Mouse (Mus musculus) small intestine, adult 2 months (tissue): ENCODE data around the gene Sult1d1. TPM values are rescaled to one million over a fixed set of nuclear protein-coding genes. Genes with fewer than 3 reads are reported as not detected.
"Not testable (repeated sequence)": the region's sequence is repeated elsewhere in the genome, so short reads cannot be mapped to it uniquely, and the experiment has no call there.

ENCODE experiments used
- H3K27ac ChIP-seq: fragments of 200-500 bp; 2 replicates; pipeline ENCODE4 v1.5.1; 2012; ENCODE audit warnings: low read depth, low read length, control low read depth, inconsistent platforms; ENCODE audit not compliant: insufficient read depth
- H3K27me3 ChIP-seq: fragments of 200-500 bp; 2 replicates; pipeline ENCODE4 v1.6.1; 2012; ENCODE audit warnings: mild to moderate bottlenecking, moderate library complexity, low read length, inconsistent platforms; ENCODE audit not compliant: control insufficient read depth, insufficient read depth
- H3K36me3 ChIP-seq: fragments of 200-500 bp; 2 replicates; pipeline ENCODE4 v1.6.1; 2012; ENCODE audit warnings: mild to moderate bottlenecking, low read length, control low read depth, inconsistent platforms; ENCODE audit not compliant: control insufficient read depth, insufficient read depth
- H3K4me1 ChIP-seq: fragments of 200-500 bp; 2 replicates; pipeline ENCODE4 v1.6.1; 2012; ENCODE audit warnings: low read length, inconsistent platforms, mixed read lengths; ENCODE audit not compliant: control insufficient read depth, insufficient read depth, insufficient read length
- H3K4me3 ChIP-seq: fragments of 200-500 bp; 2 replicates; pipeline ENCODE4 v1.5.1; 2012; ENCODE audit warnings: low read depth, mild to moderate bottlenecking, control low read depth, inconsistent platforms, low read length, moderate library complexity
- CTCF ChIP-seq: fragments of 200-500 bp; IDR thresholded peaks from 2 replicates; pipeline ENCODE4 v1.5.1; 2012; ENCODE audit warnings: low read depth, mild to moderate bottlenecking, control low read depth, inconsistent platforms, low read length, moderate library complexity, mixed read lengths; ENCODE audit not compliant: insufficient replicate concordance, insufficient read length; ENCODE audit errors: extremely low read depth
- POLR2A ChIP-seq: fragments of 200-500 bp; IDR thresholded peaks from 2 replicates; pipeline ENCODE4 v1.6.1; 2012; ENCODE audit warnings: low read depth, mild to moderate bottlenecking, control low read depth, inconsistent platforms, low read length, moderate library complexity
- WGBS: fragments of 180-500 bp; shearing (Covaris S2); methylation state at CpG from one replicate; pipeline ENCODE4 v1.1.7; 2018; 5-methylcytosine and 5-hydroxymethylcytosine counted together
- polyA plus RNA-seq: library from polyadenylated mRNA; depleted of rRNA; stranded (reverse); fragments of >200 nt; gene quantifications from 2 replicates; pipeline ENCODE4 v1.2.3, GENCODE M21; 2012; rRNA removed

The Sult1d1 gene
- polyA plus RNA-seq, 1 experiment = 1.6 TPM

- Histone ChIP-seq H3K27ac (no peak overlapping the region), H3K27me3 (no peaks in the 10 kb centered on the region), H3K4me1 (no peaks in the 10 kb centered on the region), H3K36me3 (no peaks in the 10 kb centered on the region), H3K4me3 (no peak overlapping the region)
- 18% methylated on average over 1 of the region's 1 CpGs for WGBS
- no peak for TF ChIP-seq POLR2A
- no peak for TF ChIP-seq CTCF
These were observed 17.9 kb downstream of the Sult1d1 start for GRCm38 (mm10) chr5:87550935-87551334.

DNA sequence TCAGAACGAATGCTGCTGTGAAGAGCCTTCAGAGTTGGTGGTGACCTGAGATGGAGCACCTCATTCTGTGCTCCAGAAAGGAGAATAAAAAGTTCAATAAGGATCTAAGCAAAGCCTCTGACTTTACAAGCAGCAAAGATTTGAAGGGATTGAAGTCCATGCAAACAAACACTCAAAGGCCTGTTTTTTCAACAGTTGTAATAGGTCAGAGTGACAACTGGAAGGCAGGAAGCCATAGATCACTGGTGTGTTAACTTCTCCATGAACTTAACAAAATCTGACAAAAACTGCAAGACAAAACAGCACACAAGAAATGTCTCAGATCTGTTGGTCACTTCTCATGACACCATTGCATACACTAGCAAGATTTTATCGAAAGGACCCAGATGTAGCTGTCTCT lies 30.7 kb downstream of the Sult1d1 start, which contains the start of gene Sult1b1:
Sult1b1 (minus strand) TSS at position 85 of the 400 bp plus-strand sequence.
- Histone ChIP-seq H3K27me3 (no peaks in the 10 kb centered on the region), H3K27ac (no peak within 1 kb of the TSS; the same call in 1 of the 2 replicates), H3K4me1 (peaks cover 2% of the 10 kb centered on the region; the same call in 1 of the 2 replicates), H3K36me3 (no peaks in the 10 kb centered on the region), H3K4me3 (no peak within 1 kb of the TSS)
- WGBS = 86% methylated on average over 2 of the region's 2 CpGs
- TF ChIP-seq CTCF (no peak), POLR2A (no peak)

DNA sequence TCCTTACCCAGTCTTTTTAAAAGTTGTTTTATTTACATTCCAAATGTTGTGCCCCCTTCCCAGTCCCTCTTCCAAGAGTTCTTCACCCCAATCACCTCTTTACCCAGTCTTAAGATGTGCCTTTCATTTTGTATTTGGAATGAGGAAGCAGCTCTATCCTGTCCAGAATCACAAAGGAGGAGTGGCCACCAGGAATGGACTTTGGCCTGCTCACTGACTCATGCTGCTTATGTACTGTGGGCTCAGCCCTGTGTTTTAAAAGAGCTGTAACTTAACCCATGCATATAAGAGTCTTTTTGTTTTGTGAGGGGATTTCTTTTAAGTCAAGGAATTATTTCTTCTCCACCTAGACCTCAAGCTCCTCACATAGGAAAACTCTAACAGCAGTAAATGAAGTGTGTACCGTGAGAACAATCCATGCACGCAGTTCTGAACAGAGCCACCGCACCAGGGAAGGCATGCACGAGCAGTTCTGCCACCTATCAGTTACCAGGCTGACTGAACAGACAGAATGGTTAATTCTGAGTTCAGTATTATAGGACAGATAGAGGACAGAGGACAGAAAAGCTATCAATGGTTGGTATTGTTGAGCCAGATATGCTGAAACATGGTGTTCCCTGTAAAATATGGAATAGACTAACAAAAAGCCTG lies 32.7 kb downstream of the Sult1d1 start:
- WGBS = 26% methylated on average over 4 of the region's 4 CpGs
- H3K36me3 ChIP-seq = no peaks in the 10 kb centered on the region
- H3K4me1 ChIP-seq = peaks cover 2% of the 10 kb centered on the region; the same call in 1 of the 2 replicates
- H3K4me3 ChIP-seq = no peak overlapping the region
- no peak for TF ChIP-seq POLR2A
- no peak; the same call in 1 of the 2 replicates for TF ChIP-seq CTCF
- H3K27me3 ChIP-seq = no peaks in the 10 kb centered on the region
- H3K27ac ChIP-seq = peak overlapping the region; percentile 54

DNA sequence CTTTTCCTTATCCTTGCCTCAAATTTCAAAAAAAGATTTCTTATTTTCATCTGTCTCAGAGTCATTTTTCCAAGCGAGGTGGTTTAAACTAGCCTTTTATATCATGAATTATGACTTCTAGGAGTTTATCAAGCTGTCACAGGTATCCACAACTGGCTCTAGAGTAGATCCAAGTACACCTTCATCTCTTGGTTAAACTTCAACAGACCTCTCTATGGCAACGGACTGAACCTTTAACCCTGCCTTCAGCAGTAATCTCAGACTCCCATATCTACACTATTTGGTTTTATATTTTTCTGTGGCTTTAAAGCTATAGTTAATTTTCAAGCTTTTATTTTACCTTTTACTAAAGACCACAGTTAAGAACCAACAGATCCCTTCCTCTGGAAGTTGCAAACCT lies 36.5 kb downstream of the Sult1d1 start:
- H3K4me1 ChIP-seq = peaks cover 2% of the 10 kb centered on the region; the same call in 1 of the 2 replicates
- 21% methylated on average over 2 of the region's 2 CpGs for WGBS
- TF ChIP-seq CTCF (no peak), POLR2A (no peak)

DNA sequence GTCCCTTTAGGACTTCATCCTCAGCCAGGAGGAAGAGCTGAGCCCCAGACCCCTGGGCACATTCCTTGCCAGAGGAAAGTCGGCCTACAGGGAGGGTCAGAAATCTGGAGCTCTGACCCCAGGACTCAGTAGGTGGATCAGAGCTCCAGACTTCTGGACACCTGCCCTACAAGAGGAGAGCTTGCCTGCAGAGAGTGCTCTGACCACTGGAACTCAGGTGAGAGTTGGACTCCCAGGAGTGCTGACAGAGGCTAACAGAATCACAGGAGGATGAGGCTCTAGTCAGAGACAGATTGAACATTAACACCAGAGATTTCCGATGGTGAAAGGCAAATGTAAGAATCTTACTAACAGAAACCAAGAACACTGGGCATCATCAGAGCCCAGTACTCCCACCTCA lies 45.3 kb downstream of the Sult1d1 start:
- not testable (repeated sequence) for H3K4me3 ChIP-seq, H3K27ac ChIP-seq, H3K4me1 ChIP-seq, H3K27me3 ChIP-seq
- H3K36me3 ChIP-seq = peaks cover 13% of the 10 kb centered on the region
- WGBS = 86% methylated on average over 2 of the region's 2 CpGs

More for the DNA sequence above, 36.5 kb downstream of the Sult1d1 start:
- no peaks in the 10 kb centered on the region for H3K27me3 ChIP-seq
- H3K27ac ChIP-seq = peak overlapping the region; percentile 71
- peaks cover 11% of the 10 kb centered on the region for H3K36me3 ChIP-seq
- no peak overlapping the region for H3K4me3 ChIP-seq

DNA sequence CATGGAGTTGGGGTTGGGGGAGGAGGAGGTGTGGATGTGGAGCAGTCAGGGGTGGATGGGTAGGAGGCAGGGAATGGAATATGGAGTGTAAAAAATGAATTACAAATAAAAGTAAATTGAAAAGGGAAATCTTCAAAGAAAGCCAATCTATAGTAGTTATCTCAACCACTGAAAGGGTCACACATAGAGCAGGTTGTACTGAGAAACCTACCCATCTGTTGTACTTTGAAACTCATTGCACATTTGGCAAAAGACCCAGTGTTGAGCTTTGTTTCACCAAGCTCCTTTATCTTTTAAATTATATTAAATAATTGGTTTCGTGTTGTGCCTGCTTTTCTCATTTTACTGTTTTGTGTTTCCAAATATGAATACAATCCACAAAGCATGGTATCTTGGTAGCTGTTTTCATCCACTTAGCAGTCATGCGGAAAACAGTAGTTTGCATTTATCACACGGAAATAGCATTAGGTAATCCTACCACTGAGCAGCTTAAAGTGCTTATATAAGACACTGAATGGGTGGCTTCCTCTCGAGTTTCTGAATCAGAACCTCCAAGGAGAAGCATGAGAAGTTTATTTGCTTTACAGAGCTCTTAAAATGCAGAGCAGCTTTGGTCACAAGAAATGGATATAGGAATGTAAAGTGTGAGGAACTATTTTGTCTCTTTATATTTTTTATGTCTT lies 62.9 kb downstream of the Sult1d1 start:
- H3K27me3 ChIP-seq = no peaks in the 10 kb centered on the region
- H3K4me1 ChIP-seq = no peaks in the 10 kb centered on the region
- TF ChIP-seq POLR2A (no peak), CTCF (no peak)
- 50% methylated on average over 4 of the region's 4 CpGs for WGBS
- no peak overlapping the region for H3K4me3 ChIP-seq
- H3K27ac ChIP-seq = no peak overlapping the region
- no peaks in the 10 kb centered on the region for H3K36me3 ChIP-seq

Other genes with a start within 250 kb of the Sult1d1 start
- 4.8 and 11.6 TPM in 2 replicates for gene Ugt2a3, start 231.8 kb downstream of the Sult1d1 start, polyA plus RNA-seq
- 0.90 TPM in 1 of 2 replicates, not detected in the other for gene Ugt2b38, start 144.8 kb downstream of the Sult1d1 start, polyA plus RNA-seq
- gene Ugt2a2, start 86.8 kb downstream of the Sult1d1 start, polyA plus RNA-seq = not detected in 2 replicates
- gene Gm43638, start 82.2 kb downstream of the Sult1d1 start, polyA plus RNA-seq = not detected in 2 replicates
- gene Ugt2a1, start 78.2 kb downstream of the Sult1d1 start, polyA plus RNA-seq = not detected in 2 replicates
- 3.5 and 7.8 TPM in 2 replicates for gene Sult1b1, start 30.8 kb downstream of the Sult1d1 start, polyA plus RNA-seq
- not detected in 2 replicates for gene Sult1e1, start 22.6 kb upstream of the Sult1d1 start, polyA plus RNA-seq
- gene Csn1s1, start 97.2 kb upstream of the Sult1d1 start, polyA plus RNA-seq = not detected in 2 replicates
- 0.28 TPM in 1 of 2 replicates, not detected in the other for gene Csn2, start 130.6 kb upstream of the Sult1d1 start, polyA plus RNA-seq
- gene Csn1s2a, start 205.5 kb upstream of the Sult1d1 start, polyA plus RNA-seq = not detected in 2 replicates
- not detected in 2 replicates for gene Csn1s2b, start 239.1 kb upstream of the Sult1d1 start, polyA plus RNA-seq